Mouse (Mus musculus): ENCODE results near the gene Asic2. TPM values are rescaled to one million over a fixed set of nuclear protein-coding genes. Genes with fewer than 3 reads are reported as not detected.

The Asic2 gene
- polyA plus RNA-seq, 1 experiment from 2014 or later = 0.47 TPM

DNA sequence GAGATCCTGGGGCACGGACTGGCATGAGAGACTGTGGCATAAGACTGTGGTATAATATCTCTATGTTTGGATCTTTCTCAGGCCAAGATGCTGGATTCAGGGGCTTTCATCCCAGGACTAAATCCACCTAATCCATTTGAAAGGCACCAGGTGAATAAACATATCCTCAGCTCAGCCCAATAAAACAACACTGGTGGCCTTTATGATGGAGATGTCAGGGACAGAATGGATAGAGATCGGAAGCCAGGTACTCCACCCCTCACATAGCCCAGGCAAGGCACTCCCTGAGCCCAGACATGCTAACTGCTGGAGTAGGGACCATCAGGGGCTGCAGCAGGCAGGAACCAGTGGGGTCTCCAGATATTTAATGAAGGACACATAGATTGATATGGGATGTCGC, 637.3 kb downstream of the Asic2 start:
- ATAC-seq (ENCODE audit: low FRiP score, low TSS enrichment) (no peak), DNase-seq (ENCODE audit: low spot score) (no peak)
- no peaks in the 10 kb centered on the region for H3K27me3 ChIP-seq (ENCODE audit: control insufficient read depth, insufficient read depth, low read length)
- H3K4me2 ChIP-seq (replicated peaks; ENCODE audit: low read depth) = no peak overlapping the region
- H3K9ac ChIP-seq (ENCODE audit: low read length) = no peak overlapping the region
- no peak for TF ChIP-seq CTCF (IDR thresholded peaks at IDR 0.05; ENCODE audit: low read depth)
- TF ChIP-seq EP300 (optimal IDR thresholded peaks at IDR 0.05) = no peak
- WGBS = 61% methylated on average over 3 of the region's 3 CpGs
- H3K36me3 ChIP-seq (ENCODE audit: control insufficient read depth, insufficient read depth, low read length) = no peaks in the 10 kb centered on the region
- no peak overlapping the region for H3K27ac ChIP-seq (replicated peaks)
- H3K9me3 ChIP-seq (ENCODE audit: control insufficient read depth, low read length) = no peaks in the 10 kb centered on the region
- no peak overlapping the region for H3K4me3 ChIP-seq (ENCODE audit: low read depth, low read length)
- no peaks in the 10 kb centered on the region for H3K4me1 ChIP-seq (replicated peaks; ENCODE audit: control insufficient read depth, insufficient read depth)

GRCm38 (mm10) chr11:81328088-81328487, 640.2 kb downstream of the Asic2 start:
- Histone ChIP-seq H3K36me3 (ENCODE audit: control insufficient read depth, insufficient read depth, low read length) (no peaks in the 10 kb centered on the region), H3K4me3 (ENCODE audit: low read depth, low read length) (no peak overlapping the region), H3K27ac (replicated peaks) (no peak overlapping the region), H3K4me2 (replicated peaks; ENCODE audit: low read depth) (no peak overlapping the region), H3K27me3 (ENCODE audit: control insufficient read depth, insufficient read depth, low read length) (no peaks in the 10 kb centered on the region), H3K4me1 (replicated peaks; ENCODE audit: control insufficient read depth, insufficient read depth) (no peaks in the 10 kb centered on the region), H3K9ac (ENCODE audit: low read length) (no peak overlapping the region), H3K9me3 (ENCODE audit: control insufficient read depth, low read length) (no peaks in the 10 kb centered on the region)
- ATAC-seq (ENCODE audit: low FRiP score, low TSS enrichment) = no peak
- DNase-seq (ENCODE audit: low spot score) = no peak
- 73% methylated on average over 5 of the region's 5 CpGs for WGBS
- TF ChIP-seq CTCF (IDR thresholded peaks at IDR 0.05; ENCODE audit: low read depth) = no peak

DNA sequence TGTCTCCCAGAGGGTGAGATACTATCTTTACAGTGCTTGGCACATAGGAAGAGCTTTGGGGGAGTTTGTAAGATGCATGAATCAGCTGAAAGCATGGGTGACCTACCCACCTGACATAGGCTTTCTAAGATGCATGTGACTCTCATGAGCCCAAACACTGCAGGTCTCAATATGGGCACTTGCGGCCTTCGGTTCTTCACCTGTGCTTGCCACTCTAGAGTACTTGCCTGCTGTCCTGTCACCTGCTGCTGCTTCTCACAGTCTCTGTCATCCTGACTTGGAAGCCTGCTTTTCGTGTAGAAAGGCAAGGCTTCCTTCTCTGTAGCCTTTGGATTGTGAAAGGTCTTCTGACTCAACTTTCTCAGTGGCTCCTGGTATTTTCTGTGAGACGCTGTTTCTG, 645.1 kb downstream of the Asic2 start:
- WGBS = 79% methylated on average over 4 of the region's 4 CpGs
- Histone ChIP-seq H3K27me3 (ENCODE audit: control insufficient read depth, insufficient read depth, low read length) (no peaks in the 10 kb centered on the region), H3K36me3 (ENCODE audit: control insufficient read depth, insufficient read depth, low read length) (no peaks in the 10 kb centered on the region), H3K4me1 (replicated peaks; ENCODE audit: control insufficient read depth, insufficient read depth) (no peaks in the 10 kb centered on the region), H3K4me2 (replicated peaks; ENCODE audit: low read depth) (no peak overlapping the region), H3K9ac (ENCODE audit: low read length) (no peak overlapping the region), H3K27ac (replicated peaks) (no peak overlapping the region), H3K9me3 (ENCODE audit: control insufficient read depth, low read length) (no peaks in the 10 kb centered on the region), H3K4me3 (ENCODE audit: low read depth, low read length) (no peak overlapping the region)
- no peak for DNase-seq (ENCODE audit: low spot score)
- TF ChIP-seq CTCF (IDR thresholded peaks at IDR 0.05; ENCODE audit: low read depth) (no peak), EP300 (optimal IDR thresholded peaks at IDR 0.05) (no peak)
- no peak for ATAC-seq (ENCODE audit: low FRiP score, low TSS enrichment)

DNA sequence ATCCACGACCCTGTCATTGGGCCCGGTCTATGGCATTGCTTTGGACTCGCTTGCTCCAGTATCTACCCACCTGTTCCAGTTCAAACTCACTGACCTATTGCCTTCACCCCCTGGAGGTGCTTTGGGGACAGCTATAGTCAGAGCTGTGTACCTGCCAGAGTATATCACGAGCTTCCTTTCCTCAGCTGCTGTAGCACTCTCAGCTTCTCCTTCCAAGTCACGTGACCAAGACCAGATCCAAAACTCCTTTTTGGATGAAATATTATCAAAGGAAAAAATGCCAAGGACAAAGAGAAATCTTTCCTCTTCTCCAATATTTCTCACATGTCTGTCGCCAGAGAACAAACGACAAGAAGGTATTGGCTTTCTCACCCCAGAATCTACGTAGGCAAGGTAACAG, 645.8 kb downstream of the Asic2 start:
- H3K27ac ChIP-seq (replicated peaks) = no peak overlapping the region
- 78% methylated on average over 8 of the region's 8 CpGs for WGBS
- no peak overlapping the region for H3K4me2 ChIP-seq (replicated peaks; ENCODE audit: low read depth)
- H3K4me3 ChIP-seq (ENCODE audit: low read depth, low read length) = no peak overlapping the region
- TF ChIP-seq CTCF (IDR thresholded peaks at IDR 0.05; ENCODE audit: low read depth) (no peak), EP300 (optimal IDR thresholded peaks at IDR 0.05) (no peak)
- ATAC-seq (ENCODE audit: low FRiP score, low TSS enrichment) = no peak
- H3K36me3 ChIP-seq (ENCODE audit: control insufficient read depth, insufficient read depth, low read length) = no peaks in the 10 kb centered on the region
- H3K27me3 ChIP-seq (ENCODE audit: control insufficient read depth, insufficient read depth, low read length) = no peaks in the 10 kb centered on the region
- H3K9ac ChIP-seq (ENCODE audit: low read length) = no peak overlapping the region
- no peaks in the 10 kb centered on the region for H3K4me1 ChIP-seq (replicated peaks; ENCODE audit: control insufficient read depth, insufficient read depth)
- DNase-seq (ENCODE audit: low spot score) = no peak
- no peaks in the 10 kb centered on the region for H3K9me3 ChIP-seq (ENCODE audit: control insufficient read depth, low read length)

DNA sequence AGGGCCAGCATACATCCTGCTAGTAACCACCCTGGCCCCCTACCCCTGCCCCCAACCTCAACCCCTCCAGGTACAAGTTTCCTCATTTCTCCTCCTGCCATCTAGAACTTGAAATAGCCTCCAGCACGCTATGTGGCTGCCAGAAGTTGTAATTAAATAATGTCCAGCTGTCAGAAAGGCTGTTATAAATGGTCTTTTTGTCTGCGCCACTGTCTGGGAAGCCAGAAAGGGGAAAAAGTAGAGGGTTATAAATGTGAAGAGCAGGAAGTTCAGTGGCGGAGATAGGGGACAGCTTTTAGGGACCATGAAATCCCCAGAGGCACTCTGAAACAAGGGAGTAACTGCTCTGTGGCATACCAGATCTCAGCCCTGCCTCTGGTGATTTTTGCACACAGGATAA, 678.2 kb downstream of the Asic2 start:
- DNase-seq (ENCODE audit: low spot score) = no peak

DNA sequence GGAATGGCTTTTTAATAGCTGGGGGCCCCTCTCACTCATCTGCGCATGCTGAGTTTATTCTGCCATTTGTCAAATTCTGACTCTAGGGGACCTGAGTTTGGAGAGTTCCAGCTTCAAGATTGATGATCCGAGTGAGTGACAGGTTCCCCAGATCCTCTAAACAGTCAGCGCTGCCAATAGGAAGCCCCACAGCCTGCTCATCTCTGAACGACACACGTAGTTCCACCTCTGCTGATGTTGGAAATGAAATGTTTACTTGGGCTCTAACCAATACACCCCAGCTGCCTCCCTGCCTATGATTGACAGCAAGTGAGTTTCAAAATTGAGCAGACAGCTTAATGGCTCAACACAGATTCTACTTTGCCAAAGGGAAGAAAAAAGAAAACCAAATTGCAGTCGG, 685.1 kb downstream of the Asic2 start:
- TF ChIP-seq EP300 (optimal IDR thresholded peaks at IDR 0.05) = no peak
- no peak for TF ChIP-seq CTCF (IDR thresholded peaks at IDR 0.05; ENCODE audit: low read depth)
- Histone ChIP-seq H3K27ac (replicated peaks) (no peak overlapping the region), H3K4me3 (ENCODE audit: low read depth, low read length) (no peak overlapping the region), H3K9me3 (ENCODE audit: control insufficient read depth, low read length) (no peaks in the 10 kb centered on the region), H3K9ac (ENCODE audit: low read length) (no peak overlapping the region), H3K27me3 (ENCODE audit: control insufficient read depth, insufficient read depth, low read length) (no peaks in the 10 kb centered on the region), H3K4me2 (replicated peaks; ENCODE audit: low read depth) (no peak overlapping the region), H3K36me3 (ENCODE audit: control insufficient read depth, insufficient read depth, low read length) (no peaks in the 10 kb centered on the region), H3K4me1 (replicated peaks; ENCODE audit: control insufficient read depth, insufficient read depth) (no peaks in the 10 kb centered on the region)
- no peak for DNase-seq (ENCODE audit: low spot score)
- 18% methylated on average over 6 of the region's 6 CpGs for WGBS
- no peak for ATAC-seq (ENCODE audit: low FRiP score, low TSS enrichment)

More for the DNA sequence above, 678.2 kb downstream of the Asic2 start:
- no peak overlapping the region for H3K27ac ChIP-seq (replicated peaks)
- H3K4me2 ChIP-seq (replicated peaks; ENCODE audit: low read depth) = no peak overlapping the region
- H3K9ac ChIP-seq (ENCODE audit: low read length) = no peak overlapping the region
- ATAC-seq (ENCODE audit: low FRiP score, low TSS enrichment) = no peak
- no peaks in the 10 kb centered on the region for H3K27me3 ChIP-seq (ENCODE audit: control insufficient read depth, insufficient read depth, low read length)
- H3K36me3 ChIP-seq (ENCODE audit: control insufficient read depth, insufficient read depth, low read length) = no peaks in the 10 kb centered on the region
- 32% methylated on average over 3 of the region's 3 CpGs for WGBS
- no peak for TF ChIP-seq CTCF (IDR thresholded peaks at IDR 0.05; ENCODE audit: low read depth)
- no peak for TF ChIP-seq EP300 (optimal IDR thresholded peaks at IDR 0.05)
- H3K9me3 ChIP-seq (ENCODE audit: control insufficient read depth, low read length) = no peaks in the 10 kb centered on the region
- no peaks in the 10 kb centered on the region for H3K4me1 ChIP-seq (replicated peaks; ENCODE audit: control insufficient read depth, insufficient read depth)
- H3K4me3 ChIP-seq (ENCODE audit: low read depth, low read length) = no peak overlapping the region

All from stomach, postnatal 0 days (tissue).